Comparison of ENCODE assay signal across 9 mouse cellular contexts in genomic region chr2:29053802-29054544, GRCm38 (mm10). TPM values are rescaled to one million over a fixed set of nuclear protein-coding genes. Genes with fewer than 3 reads are reported as not detected.
DNase-seq lines count a peak whose midpoint lies in the region; ATAC-seq and TF ChIP-seq lines count a peak whose summit lies in the region.
"Had no signal": no experiment of that assay in that cellular context is flagged by ENCODE, and none has a peak within 500 bp of the region (broad histone marks: within the 10 kb centered on the region; RNA-seq: fewer than 3 reads in every experiment).

No protein-coding gene starts in this region.

- DNase-seq in CD4-positive helper T cell, adult 2 months (ENCODE audit: low read depth, low spot score) = peak; percentile 88
- DNase-seq in adrenal gland, postnatal 10 days = peak; percentile 71
- peak; percentile 85 for DNase-seq in embryonic facial prominence, embryonic 11.5 days (ENCODE audit: low spot score)
- DNase-seq in kidney, postnatal 14 days = peak; percentile 64
- peak; percentile 71 for DNase-seq in liver, postnatal 0 days

- no peaks in the 10 kb centered on the region for H3K36me3 ChIP-seq in embryonic facial prominence, embryonic 11.5 days (replicated peaks; ENCODE audit: control insufficient read depth, insufficient read depth, low read depth, low read length)
- no peaks in the 10 kb centered on the region for H3K36me3 ChIP-seq in heart, embryonic 14.5 days (ENCODE audit: control insufficient read depth, insufficient read depth, low read length)
- H3K36me3 ChIP-seq in liver, postnatal 0 days (replicated peaks; ENCODE audit: insufficient read depth, low read length) = no peaks in the 10 kb centered on the region
- H3K36me3 ChIP-seq in neural tube, embryonic 12.5 days = no peaks in the 10 kb centered on the region
- H3K36me3 ChIP-seq in testis, adult 2 months (ENCODE audit: control insufficient read depth, insufficient read depth, low read length) = no peaks in the 10 kb centered on the region

- peak overlapping the region; percentile 77; the same call in 1 of the 2 replicates for H3K4me2 ChIP-seq in embryonic facial prominence, embryonic 11.5 days (ENCODE audit: low read depth, low read length)
- peak overlapping the region; percentile 93 for H3K4me2 ChIP-seq in heart, embryonic 14.5 days (ENCODE audit: low read length)
- peak overlapping the region; percentile 94 for H3K4me2 ChIP-seq in liver, postnatal 0 days (ENCODE audit: low read depth, low read length)
- peak overlapping the region; percentile 83 for H3K4me2 ChIP-seq in neural tube, embryonic 12.5 days (replicated peaks)

- TF ChIP-seq CTCF in liver, postnatal 0 days (IDR thresholded peaks at IDR 0.05; ENCODE audit: low read depth) = peak; percentile 79
- peak; percentile 48; the same call in 1 of the 2 replicates for TF ChIP-seq CTCF in testis, adult 2 months (IDR thresholded peaks at IDR 0.05; ENCODE audit: control insufficient read depth, insufficient read depth, insufficient replicate concordance, low read depth, low read length)

- no peak for TF ChIP-seq EP300 in liver, postnatal 0 days (IDR thresholded peaks at IDR 0.05; ENCODE audit: low read depth)

- TF ChIP-seq POLR2A in testis, adult 2 months (IDR thresholded peaks at IDR 0.05; ENCODE audit: control insufficient read depth, low read depth, low read length) = no peak

- peak overlapping the region; percentile 33 for H3K4me3 ChIP-seq in embryonic facial prominence, embryonic 11.5 days (ENCODE audit: low read depth, low read length)
- peak overlapping the region; percentile 53 to 60 for H3K4me3 ChIP-seq in heart, embryonic 14.5 days (ENCODE audit: control insufficient read depth in 1 of 2, insufficient read depth in 1 of 2, low read depth in 1 of 2, low read length in 2 of 2)
- H3K4me3 ChIP-seq in liver, postnatal 0 days (ENCODE audit: low read depth, low read length) = peak overlapping the region; percentile 56
- H3K4me3 ChIP-seq in neural tube, embryonic 12.5 days = peak overlapping the region; percentile 43
- peak overlapping the region; percentile 90 for H3K4me3 ChIP-seq in testis, adult 2 months (ENCODE audit: control insufficient read depth, low read depth, low read length)

- 0 out of 2 replicates have a peak, but pooled peaks have one; percentile 36 for ATAC-seq in embryonic facial prominence, embryonic 11.5 days (replicated peaks; ENCODE audit: insufficient number of reproducible peaks, low FRiP score, low TSS enrichment, low read depth)
- no peak for ATAC-seq in heart, embryonic 14.5 days (ENCODE audit: insufficient number of reproducible peaks, insufficient read depth, low FRiP score, low read depth)
- peak; percentile 53 for ATAC-seq in liver, postnatal 0 days
- ATAC-seq in neural tube, embryonic 12.5 days (ENCODE audit: low FRiP score, low read depth) = peak; percentile 44

- H3K27ac ChIP-seq in embryonic facial prominence, embryonic 11.5 days (replicated peaks; ENCODE audit: low read depth, low read length) = no peak overlapping the region
- no peak overlapping the region for H3K27ac ChIP-seq in heart, embryonic 14.5 days (replicated peaks in 1 of 2; ENCODE audit: control insufficient read depth in 1 of 2, insufficient read depth in 1 of 2, low read depth in 2 of 2, low read length in 2 of 2)
- H3K27ac ChIP-seq in liver, postnatal 0 days (ENCODE audit: low read depth) = no peak overlapping the region
- no peak overlapping the region for H3K27ac ChIP-seq in neural tube, embryonic 12.5 days
- no peak overlapping the region for H3K27ac ChIP-seq in testis, adult 2 months (ENCODE audit: control insufficient read depth, insufficient read depth, low read depth, low read length)

- peaks cover 8% of the 10 kb centered on the region for H3K27me3 ChIP-seq in embryonic facial prominence, embryonic 11.5 days (ENCODE audit: control insufficient read depth, insufficient read depth, low read length)
- no peaks in the 10 kb centered on the region; the same call in 1 of the 2 replicates for H3K27me3 ChIP-seq in heart, embryonic 14.5 days (ENCODE audit: control insufficient read depth, insufficient read depth, low read length)
- peaks cover 10% of the 10 kb centered on the region; the same call in 1 of the 2 replicates for H3K27me3 ChIP-seq in liver, postnatal 0 days (ENCODE audit: insufficient read depth, low read length)
- H3K27me3 ChIP-seq in neural tube, embryonic 12.5 days (replicated peaks) = peaks cover 28% of the 10 kb centered on the region
- H3K27me3 ChIP-seq in testis, adult 2 months (ENCODE audit: control insufficient read depth, insufficient read depth, low read length) = no peaks in the 10 kb centered on the region

- no peak overlapping the region for H3K9ac ChIP-seq in embryonic facial prominence, embryonic 11.5 days (replicated peaks; ENCODE audit: low read length)
- H3K9ac ChIP-seq in heart, embryonic 14.5 days (ENCODE audit: low read length) = peak overlapping the region; percentile 75
- H3K9ac ChIP-seq in liver, postnatal 0 days (replicated peaks) = peak overlapping the region; percentile 30; the same call in 1 of the 2 replicates
- no peak overlapping the region for H3K9ac ChIP-seq in neural tube, embryonic 12.5 days

- 2% methylated on average over 20 of the region's 20 CpGs for WGBS in embryonic facial prominence, embryonic 11.5 days
- 4% methylated on average over 20 of the region's 20 CpGs for WGBS in heart, embryonic 14.5 days
- WGBS in liver, postnatal 0 days (ENCODE audit: insufficient replicate concordance) = 3% methylated on average over 20 of the region's 20 CpGs
- WGBS in neural tube, embryonic 12.5 days = 4% methylated on average over 20 of the region's 20 CpGs

- no peaks in the 10 kb centered on the region for H3K9me3 ChIP-seq in embryonic facial prominence, embryonic 11.5 days (replicated peaks; ENCODE audit: control insufficient read depth, low read length)
- no peaks in the 10 kb centered on the region for H3K9me3 ChIP-seq in heart, embryonic 14.5 days (ENCODE audit: control insufficient read depth, low read length)
- no peaks in the 10 kb centered on the region for H3K9me3 ChIP-seq in liver, postnatal 0 days (ENCODE audit: low read length)
- H3K9me3 ChIP-seq in neural tube, embryonic 12.5 days = no peaks in the 10 kb centered on the region

- no peaks in the 10 kb centered on the region for H3K4me1 ChIP-seq in embryonic facial prominence, embryonic 11.5 days (ENCODE audit: control insufficient read depth, insufficient read depth, low read length)
- H3K4me1 ChIP-seq in heart, embryonic 14.5 days (ENCODE audit: control insufficient read depth in 2 of 2, insufficient read depth in 2 of 2, low read length in 2 of 2) = peaks cover 5 to 10% of the 10 kb centered on the region in 2 experiments
- peaks cover 14% of the 10 kb centered on the region for H3K4me1 ChIP-seq in liver, postnatal 0 days (ENCODE audit: insufficient read depth)
- H3K4me1 ChIP-seq in neural tube, embryonic 12.5 days = peaks cover 8% of the 10 kb centered on the region
- peaks cover 12% of the 10 kb centered on the region for H3K4me1 ChIP-seq in testis, adult 2 months (ENCODE audit: control insufficient read depth, insufficient read depth, low read length)

RNA-seq across cellular contexts. Expression of gene Cfap77, which starts 0.9 kb away (rescaled TPM):
- total RNA-seq in adrenal gland, postnatal 10 days (2021) = under 1 TPM; 0.42 to 0.66 TPM
- polyA plus RNA-seq in embryonic facial prominence, embryonic 11.5 days (2014; fragmentation: Nextera tagmentation; extraction: Ambion mirVana) = 0.38 and 0.50 TPM in 2 replicates
- polyA plus RNA-seq in heart, embryonic 14.5 days (2014; fragmentation: Nextera tagmentation; extraction: Ambion mirVana) = 0.18 and 0.39 TPM in 2 replicates
- polyA plus RNA-seq in liver, postnatal 0 days (2015; fragmentation: Nextera tagmentation; extraction: Ambion mirVana) = 0.06 TPM in 1 of 2 replicates, not detected in the other
- polyA plus RNA-seq in neural tube, embryonic 12.5 days (2016; fragmentation: Nextera tagmentation; extraction: Ambion mirVana) = 0.22 and 0.28 TPM in 2 replicates
- 19.9 and 20.9 TPM in 2 replicates for polyA plus RNA-seq in testis, adult 2 months (2012; rRNA removed)
- total RNA-seq: gastrocnemius, adult 8-10 months had no signal

RNA-seq across cellular contexts. Expression of gene Ttf1, which starts 6.1 kb away (rescaled TPM):
- 10 to 100 TPM in 1 of 2 experiments, 1 to 10 TPM in 1; 9.8 to 13.3 TPM for total RNA-seq in adrenal gland, postnatal 10 days (2021)
- polyA plus RNA-seq in embryonic facial prominence, embryonic 11.5 days (2014; fragmentation: Nextera tagmentation; extraction: Ambion mirVana) = 10.7 and 10.8 TPM in 2 replicates
- 6.2 TPM in 2 replicates for polyA plus RNA-seq in heart, embryonic 14.5 days (2014; fragmentation: Nextera tagmentation; extraction: Ambion mirVana)
- polyA plus RNA-seq in liver, postnatal 0 days (2015; fragmentation: Nextera tagmentation; extraction: Ambion mirVana) = 3.0 and 3.1 TPM in 2 replicates
- polyA plus RNA-seq in neural tube, embryonic 12.5 days (2016; fragmentation: Nextera tagmentation; extraction: Ambion mirVana) = 10.3 and 13.5 TPM in 2 replicates
- polyA plus RNA-seq in testis, adult 2 months (2012; rRNA removed) = 8.1 and 10.9 TPM in 2 replicates

Comparison
In these comparisons a context has a peak if more than half of its experiments do, and no peak if none do; other contexts are left out.
1. H3K4me3 ChIP-seq: peak in every context shown above with its lines; median percentile 90 in testis, adult 2 months; 56 in heart, embryonic 14.5 days; 56 in liver, postnatal 0 days; 43 in neural tube, embryonic 12.5 days; 33 in embryonic facial prominence, embryonic 11.5 days.
2. H3K9ac ChIP-seq: peak in heart, embryonic 14.5 days (single experiment) and liver, postnatal 0 days (single experiment); none in embryonic facial prominence, embryonic 11.5 days (single experiment) and neural tube, embryonic 12.5 days (single experiment).
3. RNA of gene Cfap77, which starts 0.9 kb away (polyA plus RNA-seq): 19.9 to 20.9 TPM in testis, adult 2 months; 0.38 to 0.50 TPM in embryonic facial prominence, embryonic 11.5 days, 0.22 to 0.28 TPM in neural tube, embryonic 12.5 days, 0.18 to 0.39 TPM in heart, embryonic 14.5 days and 0.06 TPM in liver, postnatal 0 days; every median in the first group is over 10 times any median in the second.
4. Peak in every context shown above with its lines, with median percentiles within 50 percentile points of each other: DNase-seq and H3K4me2 ChIP-seq.